Mouse (Mus musculus) ES-E14 (cell line): Measurements from ENCODE around the gene Ccr2.

ENCODE experiments used
- CHD2 ChIP-seq: IDR thresholded peaks from 2 replicates; pipeline ENCODE4 v1.6.1; 2014; ENCODE audit warnings: mild to moderate bottlenecking, low read depth, low read length, inconsistent platforms
- HCFC1 ChIP-seq: IDR thresholded peaks from 2 replicates; pipeline ENCODE4 v1.6.1; 2012; ENCODE audit warnings: low read length, inconsistent platforms, borderline replicate concordance; ENCODE audit not compliant: insufficient read depth
- MAFK ChIP-seq: IDR thresholded peaks from 2 replicates; pipeline ENCODE4 v1.6.1; 2014; ENCODE audit warnings: mild to moderate bottlenecking, low read depth, low read length, inconsistent platforms; ENCODE audit not compliant: insufficient read depth

- no peak for TF ChIP-seq HCFC1
- TF ChIP-seq MAFK = no peak
- TF ChIP-seq CHD2 = no peak
These were observed 41.9 kb upstream of the Ccr2 start for GRCm38 (mm10) chr9:124059660-124060352.
